Mouse (Mus musculus): Measurements from ENCODE around the gene Pitpnc1.
A peak's percentile ranks its signal among the peaks of the same experiment; 100 is the strongest.

Pitpnc1 gene

GRCm38 (mm10) chr11:107279258-107279657 is 191.2 kb downstream of the Pitpnc1 start:
- DNase-seq (ENCODE audit: low spot score in 2 of 2), result no peak

DNA sequence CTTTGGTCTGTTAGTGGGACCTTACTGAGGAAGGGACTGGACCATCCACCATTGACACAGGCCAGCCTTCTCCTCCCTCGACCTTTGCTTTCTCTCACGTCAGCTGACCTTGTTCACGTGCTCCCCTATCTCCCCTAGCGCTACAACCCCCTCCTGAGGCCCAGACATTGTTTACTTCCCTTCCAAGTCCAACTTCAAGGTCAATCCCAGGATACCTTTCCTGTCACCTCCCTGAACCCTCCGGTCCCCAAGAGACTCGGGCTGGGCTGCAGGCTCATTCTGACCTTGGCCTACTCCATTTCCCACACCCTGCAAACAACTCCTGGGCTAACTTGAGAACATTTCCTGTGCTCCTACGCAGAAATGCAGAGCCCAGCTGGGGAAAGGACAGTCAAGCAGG is 193.6 kb downstream of the Pitpnc1 start:
- no peak for DNase-seq (ENCODE audit: low spot score in 2 of 2)

- DNase-seq (ENCODE audit: low spot score in 2 of 2), result no peak
Observed at GRCm38 (mm10) chr11:107276337-107276736, 194.2 kb downstream of the Pitpnc1 start.

DNA sequence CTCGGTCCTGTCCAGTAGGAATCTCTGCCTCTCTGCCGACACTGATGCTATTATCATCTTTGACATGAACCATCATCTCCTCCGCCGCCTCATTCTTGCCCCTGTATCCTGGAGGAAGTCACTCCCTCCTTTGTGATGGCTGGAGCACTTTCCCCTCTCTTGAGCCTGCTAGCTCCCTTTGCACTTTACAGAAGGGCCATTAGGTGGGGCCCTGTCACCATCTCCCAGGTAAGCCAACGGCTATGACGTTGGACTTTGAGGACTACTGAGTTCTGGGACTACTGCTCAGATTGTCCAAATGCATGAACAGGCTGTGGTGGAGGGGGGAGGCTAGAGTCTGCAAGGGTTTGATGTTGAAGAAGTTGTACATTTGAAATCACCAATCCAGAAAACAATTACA is 194.6 kb downstream of the Pitpnc1 start:
- DNase-seq (ENCODE audit: low spot score in 2 of 2), result peak in 1 of 2 experiments; percentile 32

- DNase-seq (ENCODE audit: low spot score in 2 of 2), result no peak
Observed at GRCm38 (mm10) chr11:107274206-107274605, 196.3 kb downstream of the Pitpnc1 start.

GRCm38 (mm10) chr11:107272351-107272975 is 198.0 kb downstream of the Pitpnc1 start:
- no peak for DNase-seq (ENCODE audit: low spot score in 2 of 2)

DNA sequence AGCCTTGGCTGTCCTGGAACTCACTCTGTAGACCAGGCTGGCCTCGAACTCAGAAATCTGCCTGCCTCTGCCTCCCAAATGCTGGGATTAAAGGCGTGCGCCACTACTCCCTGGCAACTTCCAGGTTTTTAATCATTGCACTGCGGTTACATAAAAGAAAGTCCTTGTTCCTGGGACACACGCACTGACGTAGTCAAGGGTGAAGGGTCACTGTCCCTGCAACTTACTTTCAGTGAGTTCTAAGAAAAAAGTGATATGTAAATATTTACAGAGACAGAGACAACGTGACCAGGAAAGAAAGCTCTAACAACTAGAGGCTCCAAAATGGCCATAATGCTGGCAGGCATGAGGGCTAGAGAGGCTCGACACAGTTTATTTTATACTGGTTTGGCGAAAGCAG is 199.9 kb downstream of the Pitpnc1 start:
- DNase-seq (ENCODE audit: low spot score in 2 of 2), result no peak

GRCm38 (mm10) chr11:107267522-107267921 is 203.0 kb downstream of the Pitpnc1 start:
- no peak for DNase-seq (ENCODE audit: low spot score in 2 of 2)

DNA sequence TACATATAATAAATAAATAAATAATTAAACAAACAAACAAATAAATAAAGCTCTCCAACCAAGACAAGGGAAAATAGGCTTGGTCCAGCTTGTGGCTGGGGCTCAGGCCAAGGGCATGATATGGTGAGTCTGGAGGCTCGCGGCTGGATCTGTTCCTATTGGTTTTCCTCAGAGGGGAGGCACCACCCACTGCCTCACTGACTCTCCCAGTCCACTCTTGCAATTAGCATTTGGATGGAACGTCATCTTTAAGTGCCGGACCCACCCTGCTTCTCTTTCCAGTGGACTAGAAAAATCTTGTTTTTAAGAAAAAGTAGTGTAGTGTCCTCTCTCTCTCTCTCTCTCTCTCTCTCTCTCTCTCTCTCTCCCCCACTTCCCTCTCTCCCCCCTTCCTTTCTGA is 204.6 kb downstream of the Pitpnc1 start:
- no peak for DNase-seq (ENCODE audit: low spot score in 2 of 2)

GRCm38 (mm10) chr11:107264889-107265615 is 205.4 kb downstream of the Pitpnc1 start:
- DNase-seq (ENCODE audit: low spot score in 2 of 2), result no peak

GRCm38 (mm10) chr11:107263838-107264237 is 206.7 kb downstream of the Pitpnc1 start:
- no peak for DNase-seq (ENCODE audit: low spot score in 2 of 2)

- DNase-seq (ENCODE audit: low spot score in 2 of 2), result no peak
Observed at GRCm38 (mm10) chr11:107259428-107259827, 211.1 kb downstream of the Pitpnc1 start.

DNA sequence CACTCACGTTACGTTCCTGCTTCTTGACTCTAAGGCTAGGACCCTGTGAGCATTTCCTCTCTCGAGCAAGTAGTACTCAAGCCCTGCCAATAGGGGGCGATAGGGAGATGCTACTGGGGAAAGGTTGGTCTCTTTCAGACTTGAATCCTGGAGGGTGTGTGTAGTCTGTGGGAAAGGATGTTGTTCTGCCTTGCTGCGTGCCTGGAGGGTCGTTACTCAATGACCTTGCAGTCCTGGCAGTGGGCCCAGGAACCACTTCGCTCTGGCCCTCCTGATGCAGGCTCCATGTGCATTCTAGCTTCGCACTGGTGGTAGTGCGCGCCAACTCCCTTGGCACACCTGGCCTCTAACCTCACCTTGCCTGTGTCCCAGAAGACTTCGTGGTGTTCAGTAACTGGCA is 215.3 kb downstream of the Pitpnc1 start:
- no peak for DNase-seq (ENCODE audit: low spot score in 2 of 2)

GRCm38 (mm10) chr11:107254181-107254580 is 216.3 kb downstream of the Pitpnc1 start:
- DNase-seq (ENCODE audit: low spot score in 2 of 2), result no peak

DNA sequence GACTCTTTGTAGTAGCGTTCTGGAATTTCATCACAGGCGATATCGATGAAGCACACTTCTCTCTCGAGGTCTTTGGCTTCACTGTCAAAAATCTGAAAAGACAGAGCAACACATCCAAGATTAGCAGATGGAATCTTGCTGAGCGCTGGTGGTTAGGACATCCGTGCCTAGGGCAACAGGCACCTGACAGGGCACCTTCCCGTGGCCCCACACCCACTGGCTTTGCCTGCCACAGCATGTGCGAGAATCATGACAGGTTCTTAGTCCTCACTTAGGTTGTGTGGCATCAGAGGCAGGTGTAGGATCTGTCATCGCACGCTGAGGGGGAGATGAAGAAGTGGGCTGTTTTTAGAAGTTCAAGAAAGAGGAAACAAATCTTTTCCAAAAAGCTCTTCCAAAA is 218.5 kb downstream of the Pitpnc1 start:
- DNase-seq (ENCODE audit: low spot score in 2 of 2), result no peak

DNA sequence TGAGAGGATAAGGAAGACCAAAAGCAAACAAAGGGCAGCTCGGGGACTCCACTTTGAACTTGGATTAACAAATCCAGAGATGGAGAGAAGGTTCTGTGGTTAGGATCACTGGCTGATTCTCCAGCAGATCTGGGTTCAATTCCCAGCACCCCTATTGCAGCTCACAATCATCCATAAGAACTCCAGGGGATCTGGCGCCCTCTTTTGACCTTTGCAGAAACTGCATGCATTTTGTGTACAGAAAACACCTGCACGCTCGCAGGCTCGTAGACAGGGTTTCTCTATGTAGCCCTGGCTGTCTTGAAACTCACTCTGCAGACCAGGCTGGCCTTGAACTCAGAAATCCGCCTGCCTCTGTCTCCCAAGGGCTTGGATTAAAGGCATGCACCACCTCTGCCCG is 219.0 kb downstream of the Pitpnc1 start:
- DNase-seq (ENCODE audit: low spot score in 2 of 2), result no peak

DNA sequence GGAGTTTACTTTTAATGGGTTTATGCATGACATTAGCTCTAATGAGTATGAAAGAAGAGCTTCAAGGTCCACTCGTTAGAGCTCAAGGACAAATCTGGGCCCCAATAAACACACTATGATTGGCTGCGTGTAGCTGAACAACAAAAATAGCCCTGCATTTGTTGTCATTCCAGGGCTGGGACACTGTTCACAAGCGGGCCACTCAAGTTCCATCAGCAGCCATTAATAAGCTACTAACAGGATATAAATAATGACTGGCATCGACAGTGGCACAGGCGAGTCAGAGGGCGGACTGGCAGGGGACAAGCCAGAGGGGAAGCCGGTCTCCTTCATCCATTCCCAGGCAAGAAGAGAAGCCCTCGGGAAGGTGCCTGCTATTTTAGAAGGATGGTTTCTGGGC is 219.6 kb downstream of the Pitpnc1 start:
- DNase-seq (ENCODE audit: low spot score in 2 of 2), result no peak

DNA sequence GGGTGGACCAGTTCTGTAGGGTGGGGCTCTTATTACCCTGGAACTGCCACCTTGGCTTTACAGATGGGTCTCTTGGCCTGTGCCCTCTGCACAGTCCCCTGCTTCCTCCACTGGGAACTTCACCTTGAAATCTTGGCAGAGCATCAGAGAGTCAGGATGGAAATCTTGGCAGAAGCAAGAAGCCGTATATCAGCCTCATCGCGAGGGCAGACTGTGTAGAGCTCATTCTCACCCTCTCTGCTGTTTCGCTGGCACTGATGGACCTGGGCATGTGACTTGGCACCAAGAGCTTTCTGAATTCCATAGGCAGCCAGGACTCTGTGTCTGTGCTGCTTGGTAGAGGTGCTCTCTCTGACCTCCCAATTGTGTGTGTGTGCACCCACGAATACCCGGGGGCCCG is 221.7 kb downstream of the Pitpnc1 start:
- DNase-seq (ENCODE audit: low spot score in 2 of 2), result no peak

DNA sequence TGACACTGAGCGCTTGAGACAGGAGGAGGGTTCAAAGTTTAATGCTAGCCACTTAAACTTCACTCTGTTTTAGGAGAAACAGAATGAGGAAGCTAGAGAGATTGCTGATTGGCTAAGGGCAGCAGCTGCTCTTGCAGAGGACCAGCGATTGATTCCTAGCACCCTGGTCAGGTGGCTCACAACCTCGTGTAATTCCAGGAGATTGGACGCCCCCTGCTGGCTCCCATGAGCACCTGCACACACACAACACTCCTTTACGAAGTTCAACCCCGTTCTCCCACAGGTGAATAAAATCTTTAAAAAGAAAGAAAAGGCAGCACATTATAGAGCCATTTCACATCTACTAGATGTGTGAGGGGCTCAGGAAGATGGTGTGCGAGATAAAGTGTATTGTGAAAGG is 224.8 kb downstream of the Pitpnc1 start:
- no peak for DNase-seq (ENCODE audit: low spot score in 2 of 2)

DNA sequence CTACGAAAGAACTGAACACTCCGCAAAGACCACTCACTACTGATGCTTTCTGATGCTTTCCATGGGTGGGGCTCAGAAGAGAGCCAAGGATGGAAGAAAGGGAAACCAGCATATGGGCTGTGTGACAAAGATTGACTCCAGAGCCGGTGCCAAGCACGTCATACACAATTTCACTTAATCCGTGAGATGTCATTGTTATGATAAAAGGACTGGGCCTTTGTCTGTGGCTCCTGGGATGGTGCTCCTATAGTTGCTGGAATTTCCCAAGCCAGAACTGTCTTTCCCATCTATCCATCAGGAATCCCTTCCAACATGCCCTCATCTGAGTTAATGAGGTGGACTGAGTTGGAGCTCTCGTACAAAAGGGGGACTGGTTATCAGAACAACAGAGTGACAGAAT is 227.4 kb downstream of the Pitpnc1 start:
- DNase-seq (ENCODE audit: low spot score in 2 of 2), result no peak

GRCm38 (mm10) chr11:107241678-107242077 is 228.8 kb downstream of the Pitpnc1 start:
- no peak for DNase-seq (ENCODE audit: low spot score in 2 of 2)

DNA sequence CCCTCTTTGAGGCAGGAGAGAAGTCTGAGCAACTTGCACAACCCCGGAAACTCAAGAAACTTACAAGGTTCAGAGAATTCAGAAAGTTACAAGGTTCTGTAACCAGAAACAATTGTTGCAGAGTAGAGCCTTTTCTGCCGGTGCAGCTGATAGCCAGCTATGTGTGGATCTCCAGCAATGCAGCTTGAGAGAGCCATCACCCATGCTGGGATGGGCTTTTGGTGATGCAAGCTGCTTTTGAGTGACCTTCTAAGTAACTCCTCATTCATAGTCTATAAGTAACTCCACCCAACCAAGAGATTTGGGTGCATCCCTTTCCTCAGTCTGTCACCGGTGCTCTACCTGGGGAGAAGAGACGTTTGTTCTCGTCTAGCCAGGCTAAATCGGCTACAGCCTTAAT is 232.0 kb downstream of the Pitpnc1 start:
- no peak for DNase-seq (ENCODE audit: low spot score in 2 of 2)

DNA sequence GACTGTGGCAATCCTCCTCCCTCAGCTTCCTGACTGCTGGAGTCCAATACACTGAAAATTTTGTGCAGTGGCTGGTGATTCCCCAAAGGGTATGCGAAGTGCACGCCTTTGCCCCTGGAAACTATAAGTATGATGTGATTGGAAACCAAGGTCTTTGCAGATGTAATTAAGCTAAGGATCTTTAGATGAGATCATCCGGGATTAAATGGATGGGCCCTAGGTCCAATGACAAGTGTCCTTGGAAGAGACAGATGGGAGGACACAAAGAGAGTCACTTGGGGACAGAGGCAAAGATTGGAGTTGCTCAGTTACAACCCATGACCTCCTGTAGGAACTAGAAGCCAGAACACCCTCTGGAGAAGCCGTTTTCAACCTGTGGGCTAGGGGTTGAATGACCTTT is 233.0 kb downstream of the Pitpnc1 start:
- no peak for DNase-seq (ENCODE audit: low spot score in 2 of 2)
